Mouse (Mus musculus) ovary, postnatal 14 days (tissue): ENCODE data around the gene Itpa.

Experiments used
- DNase-seq: peaks from one replicate; pipeline ENCODE4 v3.0.0; 2022; ENCODE audit warnings: low spot score

The Itpa gene

GRCm38 (mm10) chr2:130728906-130729585, 61.6 kb downstream of the Itpa start:
- no peak for DNase-seq

GRCm38 (mm10) chr2:130730746-130731145, 63.3 kb downstream of the Itpa start:
- DNase-seq: no peak
